40 mouse cellular contexts compared by ENCODE assay signal in the genomic region with DNA sequence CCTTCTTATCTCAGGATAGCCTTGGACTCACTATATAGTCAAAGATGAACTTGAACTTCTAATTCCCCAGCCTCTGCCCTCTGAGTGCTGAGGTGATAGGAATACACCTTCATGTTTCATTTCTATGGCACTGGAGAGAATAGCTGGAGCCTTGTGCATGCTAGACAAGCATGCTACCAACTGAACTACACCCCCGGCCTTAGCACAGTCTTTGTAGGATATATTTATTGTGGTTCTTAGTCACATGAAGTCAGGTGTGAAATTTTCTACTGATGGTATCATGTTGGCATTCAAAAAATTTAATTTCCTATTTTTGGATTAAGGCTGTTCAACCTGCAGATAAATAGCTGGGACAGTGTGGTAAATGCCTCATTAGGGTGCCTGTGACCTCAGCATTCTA. TPM values are rescaled to one million over a fixed set of nuclear protein-coding genes. Genes with fewer than 3 reads are reported as not detected.
"Had no signal": no experiment of that assay in that cellular context is flagged by ENCODE, and none has a peak within 500 bp of the region (broad histone marks: within the 10 kb centered on the region; RNA-seq: fewer than 3 reads in every experiment).

No protein-coding gene starts in this region.

- DNase-seq: left cerebral cortex, postnatal 4 days; liver; liver, embryonic 13.5 days; liver, postnatal 0 days; lung, adult 18-20 months; lung, adult 2 months; lung, embryonic 14.5 days; lung, postnatal 10 days; lung, postnatal 14 days; lung, postnatal 36 days; lung, postnatal 4 days; midbrain, embryonic 14.5 days had no signal

- H3K4me3 ChIP-seq: left cerebral cortex, adult 2 months; limb, embryonic 10.5 days; limb, embryonic 12.5 days; limb, embryonic 13.5 days; limb, embryonic 15.5 days; liver, embryonic 12.5 days; liver, embryonic 13.5 days; liver, embryonic 15.5 days; lung, embryonic 15.5 days; megakaryocyte, embryonic 14.5 days; midbrain, embryonic 10.5 days; midbrain, embryonic 12.5 days; midbrain, embryonic 13.5 days; midbrain, embryonic 15.5 days; myocyte; neural tube, embryonic 12.5 days had no signal

- H3K27me3 ChIP-seq: limb, embryonic 12.5 days; limb, embryonic 13.5 days; limb, embryonic 15.5 days; liver, embryonic 12.5 days; liver, embryonic 13.5 days; liver, embryonic 15.5 days; lung, embryonic 15.5 days; megakaryocyte, embryonic 14.5 days; midbrain, embryonic 12.5 days; midbrain, embryonic 15.5 days; neural tube, embryonic 12.5 days had no signal

- H3K36me3 ChIP-seq: limb, embryonic 10.5 days; limb, embryonic 12.5 days; limb, embryonic 13.5 days; limb, embryonic 15.5 days; liver, embryonic 12.5 days; liver, embryonic 13.5 days; liver, embryonic 15.5 days; lung, embryonic 15.5 days; midbrain, embryonic 10.5 days; midbrain, embryonic 12.5 days; midbrain, embryonic 13.5 days; midbrain, embryonic 15.5 days; neural tube, embryonic 12.5 days had no signal

- H3K9me3 ChIP-seq: limb, embryonic 10.5 days; limb, embryonic 12.5 days; limb, embryonic 13.5 days; limb, embryonic 15.5 days; liver, embryonic 13.5 days; liver, embryonic 15.5 days; lung, embryonic 15.5 days; midbrain, embryonic 10.5 days; midbrain, embryonic 12.5 days; midbrain, embryonic 13.5 days; midbrain, embryonic 15.5 days; neural tube, embryonic 12.5 days had no signal

- H3K4me2 ChIP-seq: limb, embryonic 12.5 days; limb, embryonic 13.5 days; limb, embryonic 15.5 days; liver, embryonic 11.5 days; liver, embryonic 12.5 days; liver, embryonic 13.5 days; liver, embryonic 15.5 days; lung, embryonic 14.5 days; lung, embryonic 15.5 days; midbrain, embryonic 12.5 days; midbrain, embryonic 13.5 days; midbrain, embryonic 15.5 days; neural tube, embryonic 12.5 days had no signal

- H3K9ac ChIP-seq: limb, embryonic 12.5 days; limb, embryonic 13.5 days; limb, embryonic 15.5 days; liver, embryonic 12.5 days; liver, embryonic 13.5 days; liver, embryonic 14.5 days; liver, embryonic 15.5 days; liver, postnatal 0 days; lung, embryonic 14.5 days; lung, embryonic 15.5 days; midbrain, embryonic 12.5 days; midbrain, embryonic 13.5 days; midbrain, embryonic 15.5 days; neural tube, embryonic 12.5 days had no signal

- ATAC-seq: liver, embryonic 12.5 days; liver, postnatal 0 days; lung, postnatal 0 days; midbrain, embryonic 13.5 days; midbrain, embryonic 15.5 days had no signal

- H3K27ac ChIP-seq: left cerebral cortex, adult 2 months; limb, embryonic 10.5 days; limb, embryonic 12.5 days; limb, embryonic 13.5 days; limb, embryonic 15.5 days; liver, embryonic 12.5 days; liver, embryonic 13.5 days; liver, embryonic 14.5 days; liver, embryonic 15.5 days; lung, embryonic 15.5 days; macrophage; midbrain, embryonic 10.5 days; midbrain, embryonic 12.5 days; midbrain, embryonic 13.5 days; midbrain, embryonic 15.5 days; neural tube, embryonic 12.5 days had no signal

- H3K4me1 ChIP-seq: limb, embryonic 10.5 days; limb, embryonic 12.5 days; limb, embryonic 13.5 days; limb, embryonic 15.5 days; liver, embryonic 12.5 days; liver, embryonic 13.5 days; liver, embryonic 15.5 days; lung, embryonic 15.5 days; megakaryocyte, embryonic 14.5 days; midbrain, embryonic 10.5 days; midbrain, embryonic 12.5 days; midbrain, embryonic 13.5 days; midbrain, embryonic 15.5 days; neural tube, embryonic 12.5 days had no signal

RNA-seq across cellular contexts. Expression of a gene that starts 33.0 kb away (rescaled TPM):
- total RNA-seq: left cerebral cortex, adult 2 months; left cerebral cortex, postnatal 25 days; left cerebral cortex, postnatal 36 days; liver, adult 2 months; megakaryocyte progenitor cell, adult 5-6 weeks; megakaryocyte, adult 5-6 weeks; megakaryocyte-erythroid progenitor cell, adult 5-6 weeks; midbrain, postnatal 0 days had no signal
- polyA plus RNA-seq: liver, adult 2 months; liver, embryonic 12.5 days; liver, embryonic 13.5 days; liver, embryonic 14.5 days; liver, embryonic 15.5 days; liver, embryonic 16.5 days; liver, postnatal 0 days; lung, adult 2 months; lung, embryonic 14.5 days; lung, embryonic 15.5 days; lung, postnatal 0 days; macrophage; midbrain, embryonic 15.5 days; myocyte; neural tube, embryonic 11.5 days had no signal
